Mouse (Mus musculus) layer of hippocampus, postnatal 10 days (tissue): ENCODE measurements at regions not wholly inside any gene's neighbourhood (a gene's known extent, or its start where the extent isn't known, plus 50 kb on each side); places are given as distances from the start of the nearest gene placed in this dataset.

Experiments
- DNase-seq, 2 experiments: peaks; one replicate each; pipeline ENCODE4 v3.0.0; 2021; ENCODE audit warnings: low spot score in 2 of 2

DNA sequence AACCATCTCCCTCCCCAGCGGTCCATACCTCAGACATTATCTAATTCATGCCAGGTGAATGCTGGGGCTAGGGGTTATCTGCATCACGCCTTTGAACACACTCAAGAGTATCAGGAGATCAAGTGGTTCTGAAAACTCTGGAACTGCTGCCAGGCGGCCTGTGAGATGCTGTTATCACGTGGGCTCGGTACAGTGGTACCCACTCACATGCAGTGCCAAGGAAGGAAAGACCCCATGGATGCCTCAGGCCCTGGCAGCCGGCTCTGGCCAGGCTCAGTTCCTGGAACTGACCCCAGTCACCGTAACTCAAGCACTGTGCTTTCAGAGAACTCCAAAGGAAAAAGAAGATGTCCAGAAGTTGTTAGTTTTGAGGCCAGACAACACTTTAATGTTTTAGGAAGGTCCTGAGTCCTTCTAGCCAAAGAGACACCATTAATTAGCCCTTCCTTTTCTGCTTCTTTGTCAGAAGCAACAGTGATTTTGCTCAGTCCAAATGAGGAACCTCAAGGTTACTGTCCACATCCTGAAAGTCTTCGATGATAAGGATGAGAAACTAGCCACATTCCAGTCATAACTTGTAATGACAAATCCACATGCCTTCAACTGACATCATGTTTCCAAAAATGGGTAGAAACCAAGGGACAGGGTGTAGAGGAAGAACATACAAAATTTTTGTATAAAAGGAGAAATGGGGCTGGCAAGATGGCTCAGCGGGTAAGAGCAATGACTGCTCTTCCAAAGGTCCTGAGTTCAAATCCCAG, 126.1 kb downstream of the Zbtb18 start:
- no peak for DNase-seq

DNA sequence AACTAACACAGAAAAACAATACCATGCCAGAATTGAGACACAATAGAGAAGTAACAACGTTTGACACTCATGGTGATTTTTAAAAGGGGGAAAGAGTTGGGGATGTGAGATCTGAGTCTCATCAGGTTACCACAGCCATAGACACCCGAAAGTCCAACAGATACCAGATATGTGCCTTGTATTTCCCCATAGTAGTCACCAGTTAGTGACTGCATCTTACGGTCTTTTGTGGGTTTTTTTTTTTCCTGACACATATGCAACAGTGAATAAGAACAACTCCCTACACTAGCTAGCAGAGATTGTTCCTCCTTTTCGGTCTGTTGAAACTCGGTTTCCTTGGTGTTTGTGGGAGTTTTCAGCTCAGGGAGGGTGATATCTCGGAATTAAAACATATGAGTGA, 127.4 kb downstream of the Zbtb18 start:
- no peak for DNase-seq

DNA sequence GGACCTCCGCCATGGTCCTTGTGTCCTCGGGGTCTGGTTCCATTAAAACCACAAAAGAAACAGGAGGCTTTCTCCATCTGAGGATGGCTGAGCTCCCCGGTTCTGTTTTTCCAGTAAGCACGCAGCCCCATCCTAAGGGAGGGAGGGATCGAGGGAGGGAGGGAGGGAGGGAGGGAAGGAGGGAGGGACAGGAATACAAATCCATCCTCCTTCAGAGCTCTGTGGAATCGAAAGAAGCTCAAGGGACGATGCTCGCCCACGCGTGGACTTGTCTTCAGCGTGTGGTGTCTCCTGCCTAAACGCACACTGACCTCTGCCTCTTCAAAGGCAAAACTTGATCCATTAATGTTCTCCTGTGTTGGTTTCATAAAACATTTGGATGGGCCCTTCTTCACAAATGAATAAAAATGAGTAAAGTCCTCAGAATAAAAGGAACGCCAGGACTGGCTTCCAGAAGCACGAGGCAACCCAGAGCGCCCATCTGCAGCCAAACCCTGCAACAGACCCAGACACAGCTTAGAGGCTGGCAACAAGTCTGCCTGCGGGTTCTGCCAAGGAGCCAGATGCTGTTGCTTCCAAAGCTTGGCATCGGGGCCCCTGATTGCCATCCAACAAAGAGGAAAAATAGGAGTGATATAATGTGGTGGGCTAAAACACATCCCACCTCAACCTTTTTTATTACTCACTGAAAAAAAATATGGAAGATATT, 131.0 kb downstream of the Zbtb18 start:
- peak; percentile 84 to 89 for DNase-seq

DNA sequence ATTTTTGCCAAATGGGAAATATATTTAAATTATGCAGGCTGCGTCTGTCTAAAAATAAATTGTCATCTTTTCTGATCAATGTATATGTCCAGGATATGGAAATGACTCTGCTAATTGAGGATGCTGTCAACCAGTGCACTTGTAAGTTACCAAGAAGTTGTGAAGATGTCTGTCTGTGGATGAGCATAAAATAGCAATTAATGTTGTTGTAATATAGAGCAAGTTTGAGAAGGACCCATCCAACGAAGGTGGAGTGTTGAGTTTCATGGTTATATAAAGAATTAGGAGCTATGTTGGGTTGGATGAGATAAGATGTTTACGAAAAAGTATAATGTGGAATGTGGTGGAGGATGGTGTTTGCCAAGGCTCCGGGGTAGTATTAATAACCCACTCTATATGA, 131.6 kb downstream of the Zbtb18 start:
- no peak for DNase-seq

DNA sequence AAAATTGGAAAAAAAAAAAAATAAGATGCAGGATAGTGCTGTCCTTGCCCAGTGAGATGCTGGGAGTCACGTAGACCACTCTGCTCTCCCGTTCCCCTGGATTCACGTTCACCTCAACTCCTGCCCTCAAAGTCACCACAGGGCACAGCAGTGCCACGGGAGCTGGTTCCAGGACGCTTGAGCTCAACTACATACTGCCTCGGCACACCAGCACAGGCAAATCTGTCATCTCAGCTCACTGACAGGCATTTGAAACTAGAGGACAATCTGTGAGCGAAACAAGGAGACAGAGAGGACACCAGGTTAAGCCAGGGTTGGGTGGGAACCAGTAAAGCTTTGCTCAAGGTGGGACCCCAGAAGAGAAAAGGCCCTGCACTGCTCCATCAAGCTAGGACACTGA, 132.2 kb downstream of the Zbtb18 start:
- no peak for DNase-seq

DNA sequence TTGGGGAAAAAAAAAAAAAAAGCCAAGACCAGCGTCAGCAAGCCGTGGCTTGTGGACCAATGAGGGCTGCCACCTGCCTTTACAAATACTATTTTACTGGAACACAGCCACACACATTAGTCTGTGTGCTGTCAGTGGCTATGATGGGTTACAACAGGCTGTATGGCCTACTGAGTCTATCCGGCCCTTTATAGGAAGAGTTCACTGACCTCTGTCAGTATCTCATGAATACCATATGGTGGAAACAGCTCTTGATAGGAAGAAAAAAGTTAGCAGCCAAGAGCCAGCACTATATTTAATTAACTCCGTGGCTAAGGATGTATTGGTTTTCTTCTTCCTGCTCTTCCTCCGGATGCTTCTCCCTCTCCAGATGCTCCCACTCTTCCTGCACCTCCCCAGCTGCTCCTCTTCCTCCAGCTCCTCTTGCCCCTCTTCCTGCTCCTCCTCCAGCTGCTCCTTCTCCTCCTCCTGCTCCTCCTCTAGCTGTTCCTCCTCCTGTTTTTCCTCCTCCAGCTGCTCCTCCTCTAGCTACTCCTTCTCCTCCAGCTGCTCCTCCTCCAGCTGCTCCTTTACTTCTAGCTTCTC, 142.2 kb downstream of the Zbtb18 start:
- no peak for DNase-seq

DNA sequence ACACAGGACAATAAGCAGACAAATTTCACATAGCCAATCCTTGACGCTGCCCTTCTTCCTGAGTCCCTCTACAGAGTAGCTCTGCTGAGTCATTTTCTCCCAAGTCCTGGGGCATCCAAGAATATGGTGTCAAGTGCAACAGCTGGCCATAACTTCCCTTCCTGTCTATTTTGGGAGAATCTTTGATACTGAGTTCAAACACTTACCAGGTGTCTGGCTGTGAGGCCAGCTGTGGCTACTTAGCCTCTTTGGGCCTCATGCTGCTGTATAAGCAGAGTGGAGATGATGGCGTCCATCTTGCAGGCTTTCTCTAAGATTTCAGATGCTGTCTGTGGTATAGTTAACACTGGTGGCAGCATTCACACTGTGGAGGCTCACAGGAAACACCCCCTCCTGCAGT, 143.2 kb downstream of the Zbtb18 start:
- no peak for DNase-seq

DNA sequence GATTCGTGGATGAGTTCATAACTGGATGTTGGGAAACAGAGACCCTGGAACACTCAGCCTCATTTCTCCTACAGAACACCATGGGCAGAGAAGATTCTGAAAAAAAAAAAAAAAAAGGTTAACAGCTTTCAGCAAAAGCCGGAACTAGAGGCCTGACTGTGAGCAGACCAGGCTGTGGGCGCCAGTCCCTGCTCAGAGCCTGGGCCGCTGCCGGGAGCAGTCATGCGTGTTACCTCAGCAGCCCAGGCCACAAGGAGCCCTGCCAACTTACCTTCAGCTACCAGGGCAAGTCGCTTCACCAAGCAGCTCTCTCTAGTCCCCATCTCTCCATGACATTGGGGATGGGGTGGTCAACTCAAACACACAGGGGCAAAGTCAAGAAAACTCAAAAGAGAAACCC, 140.6 kb upstream of the 1700016C15Rik start:
- DNase-seq = no peak

DNA sequence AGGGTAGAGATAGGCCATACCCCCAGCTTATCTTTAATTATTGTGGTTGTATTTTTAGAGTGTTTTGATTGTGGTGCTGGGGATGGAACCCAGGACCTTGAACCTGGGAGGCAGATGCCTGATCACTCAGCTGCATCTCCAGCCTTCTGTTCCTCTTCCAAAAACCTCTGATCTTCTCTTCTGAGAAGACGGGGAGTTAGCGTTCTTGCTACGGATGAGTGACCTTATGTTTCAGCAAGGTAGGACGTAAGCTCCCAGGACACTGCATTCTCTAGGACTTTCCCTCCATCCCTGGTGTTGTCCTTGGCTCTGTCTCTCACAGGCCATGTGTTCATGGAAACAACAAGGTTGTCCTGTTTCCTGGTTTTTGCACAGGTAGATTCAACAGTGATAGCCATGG, 140.0 kb upstream of the 1700016C15Rik start:
- DNase-seq = no peak

DNA sequence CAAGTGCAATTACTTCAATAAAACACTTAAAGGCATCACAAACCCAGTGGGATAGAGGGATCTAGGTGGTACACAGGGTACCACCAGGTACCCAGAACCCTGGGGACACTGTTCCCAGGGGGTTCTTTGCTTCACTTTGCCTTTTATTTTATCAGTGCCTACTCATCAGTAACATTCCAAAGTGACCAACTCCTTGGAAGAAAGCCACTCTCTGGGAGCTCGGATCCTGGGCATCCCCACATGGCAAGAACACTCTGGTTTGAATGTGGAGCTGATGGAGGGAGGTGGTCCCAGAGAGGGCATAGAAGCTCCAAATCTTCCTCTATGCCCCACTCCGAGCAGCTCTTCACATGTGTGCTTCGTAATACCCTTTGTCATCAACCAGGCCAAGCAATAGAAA, 137.9 kb upstream of the 1700016C15Rik start:
- no peak for DNase-seq

DNA sequence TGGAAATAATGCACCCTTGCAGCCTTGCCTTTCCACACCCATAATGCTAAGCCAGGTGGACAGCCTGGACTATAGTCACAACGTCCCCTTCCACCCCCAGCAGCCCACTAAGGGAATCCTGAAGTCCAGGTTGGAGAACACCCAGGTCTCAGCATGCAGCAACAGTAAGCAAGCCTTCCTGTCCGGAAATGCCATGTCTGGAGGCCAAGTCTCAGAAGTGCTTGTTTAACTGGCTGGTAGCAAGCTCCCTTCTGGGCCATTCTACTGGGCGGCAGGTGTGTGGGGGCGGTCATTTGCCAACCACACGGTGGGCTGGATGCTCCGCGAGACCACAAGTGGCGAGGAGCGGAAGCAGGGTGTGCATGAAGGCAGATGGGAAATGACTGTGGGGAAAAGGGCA, 137.3 kb upstream of the 1700016C15Rik start:
- no peak for DNase-seq

DNA sequence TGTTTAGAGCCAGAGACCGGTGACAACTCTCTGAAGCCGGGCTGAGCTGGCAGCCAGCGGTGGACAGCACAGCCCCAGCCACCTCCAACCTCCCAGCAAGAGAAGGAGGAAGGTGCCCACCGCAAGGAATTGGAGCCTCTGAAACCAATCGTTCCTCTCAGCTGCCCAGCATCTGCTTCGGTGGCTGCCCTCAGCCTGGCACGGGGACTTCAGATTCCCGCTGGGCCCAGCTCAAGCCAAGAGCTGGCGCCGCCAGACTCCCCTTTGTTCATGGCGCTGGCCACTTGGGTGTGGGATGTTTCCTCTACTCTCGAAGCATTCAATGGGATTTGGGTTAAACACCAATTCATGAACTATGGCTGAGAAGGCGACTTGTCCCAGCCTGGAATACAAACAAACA, 135.3 kb upstream of the 1700016C15Rik start:
- peak; percentile 29 to 48 for DNase-seq

DNA sequence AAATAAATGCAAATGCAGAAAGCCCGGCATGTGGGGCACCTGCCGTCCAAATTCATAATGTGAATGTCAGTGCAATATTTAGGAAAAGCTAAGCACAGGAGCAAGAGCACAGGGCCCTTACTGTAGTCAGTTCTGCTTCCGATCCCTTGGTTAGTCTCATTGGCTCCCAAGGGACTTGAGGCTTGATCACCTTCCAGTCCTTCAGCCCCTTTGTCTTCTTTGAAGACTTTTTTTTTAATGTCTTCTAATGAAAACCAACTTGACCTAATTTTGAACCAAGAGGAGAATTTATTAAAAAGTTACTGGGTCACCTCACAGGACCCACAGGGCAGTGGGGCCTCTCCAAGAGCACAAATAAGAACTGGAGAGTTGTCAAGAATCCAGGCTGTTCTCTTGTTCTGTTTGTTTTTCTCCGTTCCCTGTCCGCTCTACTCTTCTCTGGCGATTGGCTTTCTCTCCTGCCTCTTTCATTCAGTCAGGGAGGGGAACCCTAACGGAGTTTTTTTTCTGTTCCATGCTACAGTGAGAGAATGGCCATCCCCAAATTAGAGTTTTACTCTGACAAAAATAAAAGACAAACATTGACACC, 134.2 kb upstream of the 1700016C15Rik start:
- no peak for DNase-seq

DNA sequence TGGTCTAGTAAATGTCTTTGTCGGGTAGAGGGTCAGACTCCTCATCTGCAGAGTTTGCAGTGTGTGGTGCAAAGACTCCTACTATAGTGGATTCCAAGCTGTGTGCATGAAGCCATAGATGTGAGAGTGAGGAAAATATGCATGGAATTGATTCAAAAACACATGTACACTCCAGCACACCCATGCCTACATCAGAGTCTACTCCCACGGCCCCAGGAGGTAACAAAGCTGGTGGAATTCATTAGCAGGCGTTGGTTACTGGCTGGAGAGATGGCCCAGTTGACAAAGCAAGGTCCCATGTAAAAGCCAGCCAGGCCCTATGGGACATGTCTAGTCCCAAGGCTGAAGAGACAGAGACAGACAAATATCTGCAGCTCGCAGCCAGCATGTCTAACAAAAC, 132.6 kb upstream of the 1700016C15Rik start:
- no peak for DNase-seq

DNA sequence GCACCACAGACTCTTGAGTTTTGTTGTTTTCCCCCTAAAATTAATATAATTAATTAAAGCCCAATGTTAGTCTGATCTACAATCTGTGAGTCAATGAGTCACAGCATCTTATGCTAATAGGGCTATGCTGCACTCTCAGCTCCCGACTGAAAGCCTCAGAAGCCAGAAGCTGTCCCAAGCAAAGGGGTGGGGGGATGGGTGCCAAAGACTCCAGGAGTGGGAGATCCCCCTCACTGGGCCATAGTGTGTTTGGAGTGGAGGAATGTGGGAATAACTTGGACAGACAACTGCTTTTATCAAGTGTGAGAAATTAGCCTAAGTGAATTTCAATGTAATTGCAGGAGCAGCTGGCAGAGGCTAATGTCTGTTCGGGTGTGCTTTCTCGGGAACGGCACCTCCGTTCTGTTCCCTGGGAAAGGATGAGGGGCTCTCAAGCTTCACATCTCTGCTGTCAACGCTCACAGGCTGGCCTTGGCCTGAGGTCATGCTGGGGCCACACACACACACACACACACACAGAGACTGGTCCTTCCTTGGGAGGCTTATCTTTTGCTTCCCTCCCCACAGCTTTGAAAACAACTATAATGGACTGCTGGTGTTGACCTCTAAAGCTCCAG, 124.2 kb upstream of the 1700016C15Rik start:
- no peak for DNase-seq

DNA sequence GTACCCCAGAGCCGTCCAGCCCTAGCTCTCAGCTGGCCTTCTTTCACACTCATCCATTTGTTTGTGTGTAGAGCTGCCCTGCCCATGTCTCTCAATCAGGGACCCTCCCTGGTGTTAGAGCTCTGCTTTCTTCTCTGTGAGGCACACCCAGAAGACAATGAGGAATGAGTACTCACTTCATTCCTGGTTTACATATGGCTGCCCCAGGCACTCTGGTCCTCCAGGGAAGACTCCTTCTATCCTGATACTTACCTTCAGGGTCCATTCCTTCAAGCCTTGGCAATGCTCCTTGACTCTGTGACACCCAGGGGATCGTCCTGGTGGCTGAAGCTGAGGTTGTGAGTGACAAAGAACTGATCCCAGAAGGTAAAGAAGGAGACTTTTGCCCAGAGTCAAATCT, 122.0 kb upstream of the 1700016C15Rik start:
- DNase-seq = no peak

DNA sequence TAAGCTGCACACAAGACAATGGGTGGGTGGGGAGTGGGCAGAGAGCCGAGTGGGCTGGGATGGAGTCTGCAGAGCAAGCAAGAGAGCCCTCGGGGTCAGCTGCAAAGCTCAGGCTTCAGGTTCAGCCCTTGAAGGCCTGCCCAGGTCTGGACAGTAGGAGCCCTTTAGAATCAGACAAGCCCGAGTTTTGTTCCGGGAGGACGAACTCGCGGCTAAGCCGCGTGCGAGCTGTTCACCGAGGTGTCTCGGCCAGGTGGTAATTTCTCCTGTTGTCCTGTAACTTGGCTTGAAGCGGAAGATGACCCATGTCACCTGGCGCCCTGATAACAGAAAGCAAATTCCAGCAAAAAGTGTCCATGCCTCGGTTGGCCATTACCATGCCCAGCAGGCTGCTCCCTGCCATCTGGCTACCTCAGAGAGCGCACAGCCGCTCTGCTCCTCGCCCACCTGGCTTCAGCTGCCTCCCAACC, 121.0 kb upstream of the 1700016C15Rik start:
- no peak for DNase-seq

DNA sequence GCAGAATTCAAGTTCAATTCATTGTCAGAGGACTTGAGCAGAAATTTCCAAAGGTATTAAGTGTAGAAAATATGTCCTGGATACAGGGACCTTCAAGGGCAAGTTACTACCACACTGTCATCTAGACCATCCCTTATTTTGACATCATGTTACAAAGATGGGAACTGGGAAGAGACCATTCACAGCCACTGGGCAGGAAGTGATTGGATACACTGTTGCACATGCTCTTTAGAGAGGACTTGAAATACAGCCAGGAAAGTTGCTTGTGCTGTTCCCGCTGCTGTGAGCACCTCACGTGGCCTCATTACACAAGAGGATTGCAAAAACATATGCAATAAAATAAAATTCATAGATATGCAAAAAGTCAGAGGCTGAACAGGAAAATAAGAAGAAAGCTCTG, 120.4 kb upstream of the 1700016C15Rik start:
- DNase-seq = no peak

DNA sequence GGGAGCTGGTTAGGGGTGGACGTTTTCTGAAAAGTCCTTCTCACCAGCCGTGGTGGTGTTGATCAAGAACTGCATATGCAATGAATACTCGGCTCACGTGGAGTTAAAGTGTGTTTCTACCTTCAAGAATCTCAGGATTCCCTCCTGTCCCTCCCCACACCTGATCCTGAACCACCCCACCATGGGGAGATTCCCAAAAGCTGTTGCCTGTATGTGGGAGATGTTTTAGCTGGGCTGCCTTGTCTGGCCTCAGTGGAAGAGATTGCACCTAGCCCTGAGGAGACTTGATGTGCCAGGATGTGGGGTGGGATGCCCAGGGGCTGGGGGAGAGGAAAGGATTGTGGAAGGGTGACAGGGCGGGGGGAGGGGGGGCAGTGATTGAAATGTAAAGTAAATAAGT, 119.9 kb upstream of the 1700016C15Rik start:
- no peak for DNase-seq

DNA sequence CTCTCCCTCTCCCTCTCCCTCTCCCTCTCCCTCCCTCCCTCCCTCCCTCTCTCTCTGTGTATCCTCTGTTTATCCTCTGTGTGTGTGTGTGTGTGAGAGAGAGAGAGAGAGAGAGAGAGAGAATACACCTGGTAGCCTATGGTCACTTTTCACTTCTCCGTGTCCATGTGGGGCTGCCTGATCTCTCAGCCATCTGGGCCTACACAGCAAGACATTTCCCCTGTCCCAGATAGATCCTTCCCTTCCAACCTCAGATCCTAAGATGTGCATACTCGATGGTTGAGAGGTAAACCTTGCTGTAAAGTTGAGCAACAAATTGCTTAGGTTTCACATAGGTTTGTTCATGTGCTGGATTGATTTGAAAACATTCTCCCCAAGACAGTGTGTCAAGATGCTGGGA, 119.5 kb upstream of the 1700016C15Rik start:
- no peak for DNase-seq

DNA sequence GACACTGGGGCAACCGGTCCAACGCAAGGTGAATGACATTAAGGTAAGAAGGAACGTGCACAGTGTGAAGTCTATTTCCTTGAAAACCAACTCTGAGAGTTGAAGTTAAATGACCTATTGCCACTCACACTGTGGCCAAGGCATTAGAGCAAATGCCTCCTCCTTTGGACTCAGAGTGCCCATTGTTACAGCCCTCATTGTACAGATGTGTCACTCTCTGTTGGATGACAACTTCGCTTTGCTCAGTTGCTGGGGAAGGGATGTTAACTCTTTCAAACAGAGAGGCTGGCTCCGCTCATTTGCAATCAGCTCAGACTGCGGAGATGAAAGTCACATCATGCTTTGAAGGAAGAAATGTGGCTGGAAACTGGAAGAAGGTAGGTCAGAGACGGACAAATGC, 117.1 kb upstream of the 1700016C15Rik start:
- no peak for DNase-seq

DNA sequence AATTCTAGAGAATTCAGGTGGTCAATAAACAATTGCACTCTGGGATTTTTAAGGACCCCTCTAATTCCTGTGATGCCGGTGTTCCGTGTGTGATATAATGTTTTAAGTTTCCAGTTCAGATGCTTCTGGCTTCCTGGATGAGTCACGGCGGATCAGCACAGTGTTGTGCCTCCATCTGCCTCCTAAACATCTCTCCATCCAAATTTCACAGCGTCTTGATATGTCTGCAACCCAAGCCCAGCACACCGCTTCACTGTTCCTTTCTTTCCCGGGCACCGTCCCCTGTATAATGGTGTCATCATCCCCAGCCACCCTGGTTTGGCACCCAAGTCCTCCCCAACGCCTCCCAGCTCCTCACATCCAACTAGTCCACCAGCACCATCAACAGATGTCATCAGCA, 114.0 kb upstream of the 1700016C15Rik start:
- DNase-seq = no peak
